Mouse (Mus musculus) limb, embryonic 10.5 days (tissue): ENCODE results near the gene Adat2. TPM values are rescaled to one million over a fixed set of nuclear protein-coding genes. Genes with fewer than 3 reads are reported as not detected.
A peak's percentile ranks its signal among the peaks of the same experiment; 100 is the strongest.

Source experiments
- DNase-seq: peaks from one replicate; pipeline ENCODE4 v3.0.0-alpha.2; 2017; ENCODE audit warnings: low spot score
- H3K27ac ChIP-seq: fragments of 300-500 bp; sonication (generic); 2 replicates; pipeline ENCODE4 v1.5.1; 2016; ENCODE audit warnings: mild to moderate bottlenecking
- H3K27me3 ChIP-seq: fragments of 300-500 bp; sonication (generic); 2 replicates; pipeline ENCODE4 v1.6.1; 2016; ENCODE audit warnings: low read depth, mild to moderate bottlenecking; ENCODE audit not compliant: poor library complexity, severe bottlenecking
- H3K36me3 ChIP-seq: fragments of 300-500 bp; sonication (generic); 2 replicates; pipeline ENCODE4 v1.6.1; 2016; ENCODE audit warnings: mild to moderate bottlenecking, moderate library complexity
- H3K4me1 ChIP-seq: fragments of 300-500 bp; sonication (generic); 2 replicates; pipeline ENCODE4 v1.6.1; 2016
- H3K4me3 ChIP-seq: fragments of 300-500 bp; sonication (generic); 2 replicates; pipeline ENCODE4 v1.5.1; 2016; ENCODE audit warnings: mild to moderate bottlenecking, moderate library complexity
- H3K9me3 ChIP-seq: fragments of 300-500 bp; sonication (generic); replicated peaks from 2 replicates; pipeline ENCODE4 v1.6.1; 2016; ENCODE audit warnings: mild to moderate bottlenecking
- WGBS: fragments of 180-500 bp; shearing (Covaris S2); methylation state at CpG from one replicate; pipeline ENCODE4 v1.1.7; 2016; 5-methylcytosine and 5-hydroxymethylcytosine counted together
- polyA plus RNA-seq: library from polyadenylated mRNA; unstranded; fragments of >200 nt; fragmentation: Nextera tagmentation; extraction: Ambion mirVana; gene quantifications from 2 replicates; pipeline ENCODE4 v1.2.1, GENCODE M21; 2016

Gene Adat2
- polyA plus RNA-seq, 1 experiment from 2014 or later: 5.3 TPM

DNA sequence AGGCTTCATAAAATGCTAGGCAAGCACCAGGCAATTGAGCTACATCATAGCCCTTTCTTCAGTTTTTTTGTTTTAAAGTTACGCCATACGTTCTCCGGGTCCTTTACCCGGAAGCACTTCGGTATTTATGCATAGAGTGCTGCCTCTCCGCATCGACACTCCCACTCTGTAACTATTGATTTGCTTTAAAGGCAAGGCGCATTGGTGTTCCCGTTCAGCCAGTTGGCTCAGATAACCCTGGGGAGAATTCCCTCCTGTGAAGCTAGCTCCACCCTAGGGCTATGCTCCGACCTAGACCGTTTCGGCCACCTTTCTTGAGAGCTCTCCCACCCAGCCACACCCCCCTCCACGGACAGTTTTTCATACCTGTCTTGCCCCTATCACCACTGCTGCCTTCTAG, 13.7 kb downstream of the Adat2 start:
- Histone ChIP-seq H3K27me3 (no peaks in the 10 kb centered on the region; the same call in 1 of the 2 replicates), H3K36me3 (peaks cover 22% of the 10 kb centered on the region), H3K4me3 (no peak overlapping the region), H3K4me1 (peaks cover 8% of the 10 kb centered on the region; the same call in 1 of the 2 replicates), H3K9me3 (no peaks in the 10 kb centered on the region), H3K27ac (no peak overlapping the region)
- no peak for DNase-seq
- 66% methylated on average over 13 of the region's 13 CpGs for WGBS

DNA sequence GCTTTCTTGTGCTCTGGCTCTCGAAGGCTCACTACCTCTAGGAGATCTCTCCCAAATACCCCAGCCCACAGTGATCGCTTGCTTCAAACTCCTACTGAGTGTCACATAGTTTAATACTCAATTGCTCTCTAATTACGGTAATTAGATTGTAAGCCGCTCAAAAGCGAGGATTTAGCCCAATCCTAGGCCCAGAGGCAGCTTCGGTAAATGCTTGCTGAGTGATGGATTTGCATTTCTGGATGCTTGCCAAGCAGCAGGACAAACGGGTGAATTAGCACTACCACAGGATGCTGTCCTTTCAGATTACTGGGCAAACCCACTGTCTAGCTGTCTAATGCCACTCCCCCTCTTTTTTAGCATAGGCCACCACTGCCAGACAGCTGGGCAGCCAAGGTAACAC, 17.1 kb downstream of the Adat2 start:
- 58% methylated on average over 7 of the region's 7 CpGs for WGBS
- Histone ChIP-seq H3K9me3 (no peaks in the 10 kb centered on the region), H3K27me3 (no peaks in the 10 kb centered on the region; the same call in 1 of the 2 replicates), H3K4me3 (no peak overlapping the region), H3K36me3 (no peaks in the 10 kb centered on the region), H3K27ac (no peak overlapping the region), H3K4me1 (peaks cover 3% of the 10 kb centered on the region; the same call in 1 of the 2 replicates)
- no peak for DNase-seq

DNA sequence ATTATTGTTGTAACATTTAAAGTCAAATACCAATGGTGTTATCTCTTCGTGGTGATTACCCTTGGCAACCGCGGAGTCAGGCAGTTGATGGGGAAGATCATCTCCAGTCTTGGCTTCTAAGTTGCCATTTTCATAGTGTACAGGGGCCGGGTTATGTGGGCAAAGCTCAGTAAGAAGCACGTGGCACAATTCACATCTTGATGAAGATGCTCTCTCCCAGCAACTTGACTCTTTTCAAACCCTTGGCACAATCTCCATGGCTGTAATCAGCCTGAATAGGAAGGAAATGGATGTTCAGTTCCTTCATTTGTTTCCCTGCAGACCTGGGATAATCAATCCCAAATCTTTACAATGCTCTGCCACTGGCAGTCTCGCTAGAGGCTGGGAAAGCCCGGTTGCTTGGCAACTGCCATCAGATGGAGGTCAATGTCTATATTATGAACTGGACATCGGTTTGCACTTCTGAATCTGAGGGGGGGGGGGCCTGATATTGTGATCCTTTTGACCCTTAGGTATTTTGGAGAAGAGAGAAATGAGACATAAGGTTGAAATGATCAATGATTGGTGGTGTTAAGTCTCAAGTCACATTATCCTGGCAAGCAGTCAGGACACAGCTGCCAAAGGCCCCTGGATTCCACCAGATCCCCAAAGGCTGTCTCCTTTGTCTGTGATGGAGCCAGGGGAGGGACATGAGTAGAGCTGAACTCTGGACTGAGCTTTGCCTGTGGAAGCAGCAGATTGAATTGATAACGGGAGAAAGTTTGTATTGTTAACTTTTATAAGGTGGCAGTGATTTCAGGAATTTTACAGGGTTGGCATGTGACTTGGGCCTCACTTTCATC, 18.2 kb downstream of the Adat2 start:
- Histone ChIP-seq H3K27me3 (no peaks in the 10 kb centered on the region; the same call in 1 of the 2 replicates), H3K36me3 (no peaks in the 10 kb centered on the region), H3K4me3 (no peak overlapping the region), H3K9me3 (no peaks in the 10 kb centered on the region), H3K27ac (no peak overlapping the region), H3K4me1 (no peaks in the 10 kb centered on the region; the same call in 1 of the 2 replicates)
- WGBS: 80% methylated on average over 9 of the region's 9 CpGs
- no peak for DNase-seq

GRCm38 (mm10) chr10:13572003-13572402, 19.3 kb downstream of the Adat2 start:
- no peak overlapping the region for H3K27ac ChIP-seq
- H3K4me1 ChIP-seq: no peaks in the 10 kb centered on the region; the same call in 1 of the 2 replicates
- no peaks in the 10 kb centered on the region for H3K36me3 ChIP-seq
- no peak for DNase-seq
- no peaks in the 10 kb centered on the region for H3K27me3 ChIP-seq
- H3K4me3 ChIP-seq: no peak overlapping the region
- 63% methylated on average over 10 of the region's 10 CpGs for WGBS
- no peaks in the 10 kb centered on the region for H3K9me3 ChIP-seq

DNA sequence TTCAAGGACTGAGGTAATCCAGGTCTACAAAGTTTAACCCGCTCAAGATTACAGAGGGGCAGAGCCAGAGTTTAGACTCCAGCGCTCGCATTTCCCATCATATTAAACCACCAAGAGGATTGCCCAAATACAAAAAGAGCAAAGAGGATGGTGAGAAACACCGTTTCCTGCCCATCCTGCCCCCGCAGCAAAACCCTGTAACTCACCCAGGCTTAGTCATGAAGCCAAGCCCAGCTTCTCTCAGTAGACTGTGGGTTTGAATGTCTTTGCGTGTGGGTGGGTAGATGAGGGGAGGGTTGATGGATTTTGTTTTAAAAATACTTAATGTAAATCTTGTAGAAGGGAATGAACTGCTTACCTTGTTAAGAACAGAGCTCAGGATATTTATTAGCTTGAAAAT, 19.7 kb downstream of the Adat2 start:
- Histone ChIP-seq H3K36me3 (no peaks in the 10 kb centered on the region), H3K4me3 (no peak overlapping the region), H3K9me3 (no peaks in the 10 kb centered on the region), H3K27ac (no peak overlapping the region), H3K27me3 (no peaks in the 10 kb centered on the region), H3K4me1 (no peaks in the 10 kb centered on the region; the same call in 1 of the 2 replicates)
- DNase-seq: no peak
- WGBS: 82% methylated on average over 6 of the region's 6 CpGs

DNA sequence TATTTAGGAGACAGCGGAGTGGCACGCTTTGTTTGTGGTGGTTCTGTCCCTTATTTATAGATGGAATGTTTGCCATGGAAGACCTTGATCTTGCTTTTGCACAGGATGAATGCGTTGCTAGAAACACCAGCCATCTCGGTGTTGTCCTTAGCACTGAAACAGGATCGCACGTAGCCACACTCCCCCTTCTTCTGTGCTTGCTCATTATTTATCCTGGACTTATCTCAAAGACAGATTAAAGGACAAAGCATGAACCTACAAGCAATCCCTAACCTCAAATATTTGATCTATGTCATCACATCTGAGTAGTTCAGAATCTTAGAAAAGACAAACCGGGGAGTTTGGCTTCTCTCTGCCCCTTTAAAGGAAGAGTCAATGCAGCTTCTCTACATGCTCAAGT, 24.4 kb downstream of the Adat2 start:
- no peaks in the 10 kb centered on the region for H3K4me1 ChIP-seq
- H3K9me3 ChIP-seq: no peaks in the 10 kb centered on the region
- 88% methylated on average over 7 of the region's 7 CpGs for WGBS
- H3K4me3 ChIP-seq: no peak overlapping the region
- DNase-seq: peak; percentile 3
- no peak overlapping the region for H3K27ac ChIP-seq
- no peaks in the 10 kb centered on the region for H3K36me3 ChIP-seq
- H3K27me3 ChIP-seq: no peaks in the 10 kb centered on the region

DNA sequence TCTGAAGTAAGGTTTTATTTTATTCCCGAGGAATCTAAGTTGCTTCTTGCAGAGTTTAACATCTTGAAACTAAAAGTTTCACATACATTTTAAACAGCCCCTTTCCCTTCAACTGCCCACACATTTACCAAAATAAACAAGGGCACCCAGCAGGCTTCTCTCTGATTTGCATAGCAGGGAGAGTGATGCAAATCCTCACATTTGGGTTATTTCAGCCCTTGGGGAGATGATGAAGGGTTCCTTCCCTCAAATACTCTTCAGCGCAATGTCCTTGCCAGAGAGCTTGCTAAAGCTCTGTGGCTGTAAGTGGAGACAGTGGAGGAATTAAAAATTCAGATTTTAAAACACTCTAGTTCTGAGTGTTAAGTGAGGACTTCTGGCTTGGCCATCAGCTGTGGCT, 35.2 kb downstream of the Adat2 start:
- Histone ChIP-seq H3K9me3 (no peaks in the 10 kb centered on the region), H3K4me3 (no peak overlapping the region), H3K27me3 (no peaks in the 10 kb centered on the region), H3K4me1 (no peaks in the 10 kb centered on the region), H3K36me3 (no peaks in the 10 kb centered on the region), H3K27ac (no peak overlapping the region)
- DNase-seq: no peak
- WGBS: 62% methylated on average over 2 of the region's 2 CpGs

DNA sequence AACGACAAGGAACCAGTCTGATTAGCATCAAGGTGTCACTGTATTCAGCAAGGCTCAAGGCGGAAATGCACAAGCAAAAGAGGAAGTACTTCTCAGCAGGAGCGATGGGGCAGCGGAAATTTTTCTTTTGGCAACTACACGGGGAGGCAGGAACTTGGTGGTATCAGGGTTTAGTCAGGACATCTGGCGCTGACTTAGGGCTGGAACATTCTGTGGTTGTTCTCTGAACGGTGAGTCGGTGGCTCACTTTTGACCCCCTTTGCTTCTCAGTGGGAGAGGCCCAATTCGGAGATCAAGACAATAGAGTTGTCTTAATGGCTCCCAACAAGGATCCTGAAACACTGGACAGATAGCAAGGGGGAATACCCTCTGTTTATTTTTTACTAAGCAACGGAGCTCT, 39.5 kb downstream of the Adat2 start:
- no peak overlapping the region for H3K27ac ChIP-seq
- H3K9me3 ChIP-seq: no peaks in the 10 kb centered on the region
- H3K4me1 ChIP-seq: no peaks in the 10 kb centered on the region
- no peaks in the 10 kb centered on the region for H3K36me3 ChIP-seq
- no peak for DNase-seq
- no peaks in the 10 kb centered on the region for H3K27me3 ChIP-seq
- 95% methylated on average over 10 of the region's 10 CpGs for WGBS
- H3K4me3 ChIP-seq: no peak overlapping the region

DNA sequence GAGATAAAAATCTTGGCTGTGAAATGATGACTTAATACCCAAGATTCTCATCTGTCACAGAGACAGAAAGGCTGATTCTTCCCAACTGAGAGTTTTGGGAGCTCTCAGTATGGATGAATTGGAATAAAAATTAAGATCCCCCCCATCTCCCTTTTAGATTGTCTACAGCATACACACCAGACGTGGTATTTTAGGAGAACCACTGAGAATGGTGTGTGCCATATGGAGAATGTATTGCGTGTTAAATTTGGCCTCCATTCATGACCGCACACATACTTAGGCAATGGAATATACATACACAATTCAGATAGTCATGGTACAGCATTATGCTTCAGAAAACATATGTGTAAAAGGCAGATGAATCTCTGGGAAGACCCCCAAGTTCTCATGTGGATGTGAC, 40.8 kb downstream of the Adat2 start:
- 89% methylated on average over 3 of the region's 3 CpGs for WGBS
- Histone ChIP-seq H3K27ac (no peak overlapping the region), H3K36me3 (no peaks in the 10 kb centered on the region), H3K4me1 (no peaks in the 10 kb centered on the region), H3K4me3 (no peak overlapping the region), H3K9me3 (no peaks in the 10 kb centered on the region), H3K27me3 (no peaks in the 10 kb centered on the region)
- no peak for DNase-seq

DNA sequence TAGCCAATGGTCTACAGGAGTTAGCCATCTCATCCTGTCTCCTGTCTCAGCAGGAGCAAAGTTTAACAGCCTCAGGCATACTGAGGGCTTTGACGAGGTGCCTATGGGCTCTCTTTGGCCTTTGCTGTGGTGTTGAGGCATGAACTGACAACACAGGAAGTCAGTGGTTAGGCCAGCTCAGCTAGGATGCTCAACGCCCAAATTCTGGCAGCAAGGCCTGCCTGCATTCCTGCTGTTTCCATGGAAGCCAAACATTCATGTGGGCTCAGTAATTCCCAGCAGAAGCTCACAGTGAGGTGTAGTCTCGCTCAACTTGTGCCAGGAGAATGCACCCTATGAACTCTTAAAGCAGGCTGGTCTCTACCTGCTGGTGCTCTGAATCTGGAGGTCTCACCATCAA, 43.4 kb downstream of the Adat2 start:
- no peak for DNase-seq
- Histone ChIP-seq H3K27me3 (no peaks in the 10 kb centered on the region), H3K4me3 (no peak overlapping the region), H3K4me1 (no peaks in the 10 kb centered on the region), H3K9me3 (no peaks in the 10 kb centered on the region), H3K27ac (no peak overlapping the region), H3K36me3 (no peaks in the 10 kb centered on the region)
- WGBS: 57% methylated on average over 3 of the region's 3 CpGs

DNA sequence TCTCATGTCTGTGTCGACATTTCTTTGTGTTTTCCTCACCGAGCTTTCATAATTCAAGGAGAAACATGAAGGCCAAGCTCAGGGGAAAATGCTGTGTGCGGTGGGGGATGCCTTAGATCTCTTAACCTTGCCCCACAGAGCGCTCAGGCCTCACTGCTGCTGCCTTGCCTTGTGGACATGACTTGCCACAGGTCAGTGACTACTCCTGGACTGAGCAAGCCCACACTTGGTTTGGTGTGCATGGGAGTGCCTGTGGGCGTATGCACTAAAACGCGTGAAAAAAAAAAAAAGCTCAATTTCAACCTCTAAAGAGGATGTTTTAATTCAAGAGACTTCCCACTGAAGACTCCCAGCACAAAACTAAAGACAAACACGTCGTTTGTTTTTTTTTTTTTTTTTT, 44.2 kb downstream of the Adat2 start:
- no peak for DNase-seq
- no peaks in the 10 kb centered on the region for H3K4me1 ChIP-seq
- H3K4me3 ChIP-seq: no peak overlapping the region
- WGBS: 87% methylated on average over 9 of the region's 9 CpGs
- H3K9me3 ChIP-seq: no peaks in the 10 kb centered on the region
- no peaks in the 10 kb centered on the region for H3K27me3 ChIP-seq
- H3K27ac ChIP-seq: no peak overlapping the region
- no peaks in the 10 kb centered on the region for H3K36me3 ChIP-seq

- no peak for DNase-seq
- H3K27me3 ChIP-seq: no peaks in the 10 kb centered on the region
- H3K27ac ChIP-seq: no peak overlapping the region
- 79% methylated on average over 8 of the region's 8 CpGs for WGBS
- no peaks in the 10 kb centered on the region for H3K36me3 ChIP-seq
- no peaks in the 10 kb centered on the region for H3K9me3 ChIP-seq
- no peaks in the 10 kb centered on the region for H3K4me1 ChIP-seq
- no peak overlapping the region for H3K4me3 ChIP-seq
These were observed 44.8 kb downstream of the Adat2 start for GRCm38 (mm10) chr10:13597491-13597890.

GRCm38 (mm10) chr10:13600926-13601325, 48.2 kb downstream of the Adat2 start:
- WGBS: 68% methylated on average over 2 of the region's 2 CpGs
- H3K4me1 ChIP-seq: no peaks in the 10 kb centered on the region

More at GRCm38 (mm10) chr10:13600926-13601325, 48.2 kb downstream of the Adat2 start:
- H3K4me3 ChIP-seq: no peak overlapping the region
- DNase-seq: no peak
- H3K36me3 ChIP-seq: no peaks in the 10 kb centered on the region
- no peaks in the 10 kb centered on the region for H3K9me3 ChIP-seq
- no peak overlapping the region for H3K27ac ChIP-seq
- no peaks in the 10 kb centered on the region for H3K27me3 ChIP-seq
